21 mouse cellular contexts compared by ENCODE assay signal in genomic region chr1:61263466-61263865, GRCm38 (mm10).
DNase-seq lines count a peak whose midpoint lies in the region; ATAC-seq lines count a peak whose summit lies in the region.
"Had no signal": no experiment of that assay in that cellular context is flagged by ENCODE, and none has a peak within 500 bp of the region (broad histone marks: within the 10 kb centered on the region; RNA-seq: fewer than 3 reads in every experiment).

No protein-coding gene starts in this region.

- H3K27me3 ChIP-seq in heart, embryonic 14.5 days (ENCODE audit: control insufficient read depth, insufficient read depth, low read length) = no peaks in the 10 kb centered on the region
- no peaks in the 10 kb centered on the region for H3K27me3 ChIP-seq in kidney, embryonic 16.5 days (ENCODE audit: insufficient read depth, low read length)
- H3K27me3 ChIP-seq in neural tube, embryonic 13.5 days = no peaks in the 10 kb centered on the region
- H3K27me3 ChIP-seq in neural tube, embryonic 15.5 days (replicated peaks) = no peaks in the 10 kb centered on the region
- H3K27me3 ChIP-seq: liver, embryonic 15.5 days had no signal

- H3K36me3 ChIP-seq in heart, embryonic 14.5 days (ENCODE audit: control insufficient read depth, insufficient read depth, low read length) = no peaks in the 10 kb centered on the region
- H3K36me3 ChIP-seq in kidney, embryonic 16.5 days (ENCODE audit: insufficient read depth, low read length) = no peaks in the 10 kb centered on the region
- H3K36me3 ChIP-seq in neural tube, embryonic 13.5 days = no peaks in the 10 kb centered on the region
- H3K36me3 ChIP-seq in neural tube, embryonic 15.5 days = no peaks in the 10 kb centered on the region
- H3K36me3 ChIP-seq: embryonic facial prominence, embryonic 13.5 days; limb, embryonic 15.5 days; liver, embryonic 15.5 days had no signal

- H3K27ac ChIP-seq in heart, embryonic 14.5 days (replicated peaks in 1 of 2; ENCODE audit: control insufficient read depth in 1 of 2, insufficient read depth in 1 of 2, low read depth in 2 of 2, low read length in 2 of 2) = no peak overlapping the region
- H3K27ac ChIP-seq in kidney, embryonic 16.5 days (ENCODE audit: low read length) = no peak overlapping the region
- H3K27ac ChIP-seq in neural tube, embryonic 13.5 days (replicated peaks) = peak overlapping the region; percentile 61
- H3K27ac ChIP-seq in neural tube, embryonic 15.5 days (replicated peaks) = no peak overlapping the region
- H3K27ac ChIP-seq: embryonic facial prominence, embryonic 13.5 days; kidney, postnatal 0 days; layer of hippocampus, adult 2 months; limb, embryonic 15.5 days; liver, embryonic 15.5 days had no signal

- ATAC-seq in heart, embryonic 14.5 days (ENCODE audit: insufficient number of reproducible peaks, insufficient read depth, low FRiP score, low read depth) = no peak
- no peak for ATAC-seq in kidney, embryonic 16.5 days (ENCODE audit: low FRiP score, low TSS enrichment)
- 0 out of 2 replicates have a peak, but pooled peaks have one; percentile 19 for ATAC-seq in neural tube, embryonic 13.5 days (ENCODE audit: low read depth)
- ATAC-seq in neural tube, embryonic 15.5 days (ENCODE audit: low FRiP score) = no peak
- ATAC-seq: forebrain, embryonic 14.5 days; inflammation-experienced regulatory T-cells, adult 6 months; lung, postnatal 0 days had no signal

- H3K4me2 ChIP-seq in heart, embryonic 14.5 days (ENCODE audit: low read length) = peak overlapping the region; percentile 38
- H3K4me2 ChIP-seq in kidney, embryonic 16.5 days (replicated peaks; ENCODE audit: low read depth, low read length) = no peak overlapping the region; the same call in 1 of the 2 replicates
- no peak overlapping the region for H3K4me2 ChIP-seq in neural tube, embryonic 13.5 days
- H3K4me2 ChIP-seq in neural tube, embryonic 15.5 days = no peak overlapping the region
- H3K4me2 ChIP-seq: embryonic facial prominence, embryonic 13.5 days; limb, embryonic 15.5 days; liver, embryonic 15.5 days had no signal

- no peak overlapping the region for H3K9ac ChIP-seq in heart, embryonic 14.5 days (ENCODE audit: low read length)
- no peak overlapping the region for H3K9ac ChIP-seq in kidney, embryonic 16.5 days (replicated peaks; ENCODE audit: low read length)
- no peak overlapping the region for H3K9ac ChIP-seq in neural tube, embryonic 13.5 days
- no peak overlapping the region for H3K9ac ChIP-seq in neural tube, embryonic 15.5 days (replicated peaks)
- H3K9ac ChIP-seq: embryonic facial prominence, embryonic 13.5 days; limb, embryonic 15.5 days; liver, embryonic 15.5 days had no signal

- peaks cover 6 to 10% of the 10 kb centered on the region in 2 experiments for H3K4me1 ChIP-seq in heart, embryonic 14.5 days (ENCODE audit: control insufficient read depth in 2 of 2, insufficient read depth in 2 of 2, low read length in 2 of 2)
- H3K4me1 ChIP-seq in kidney, embryonic 16.5 days (ENCODE audit: insufficient read depth, low read length) = peaks cover 10% of the 10 kb centered on the region; the same call in 1 of the 2 replicates
- peaks cover 24% of the 10 kb centered on the region for H3K4me1 ChIP-seq in neural tube, embryonic 13.5 days (replicated peaks)
- peaks cover 21% of the 10 kb centered on the region for H3K4me1 ChIP-seq in neural tube, embryonic 15.5 days
- H3K4me1 ChIP-seq: liver, embryonic 15.5 days had no signal

- no peak overlapping the region for H3K4me3 ChIP-seq in heart, embryonic 14.5 days (ENCODE audit: control insufficient read depth in 1 of 2, insufficient read depth in 1 of 2, low read depth in 1 of 2, low read length in 2 of 2)
- no peak overlapping the region for H3K4me3 ChIP-seq in kidney, embryonic 16.5 days (ENCODE audit: low read length)
- no peak overlapping the region for H3K4me3 ChIP-seq in neural tube, embryonic 13.5 days
- no peak overlapping the region for H3K4me3 ChIP-seq in neural tube, embryonic 15.5 days (replicated peaks)
- H3K4me3 ChIP-seq: embryonic facial prominence, embryonic 13.5 days; layer of hippocampus, adult 2 months; limb, embryonic 15.5 days; liver, embryonic 15.5 days had no signal

- DNase-seq in embryo, embryonic 10 days (ENCODE audit: low spot score) = peak; percentile 26
- DNase-seq in embryo, embryonic 9.5 days (ENCODE audit: extremely low spot score) = no peak
- DNase-seq in heart, postnatal 4 days = no peak
- DNase-seq in kidney, postnatal 10 days = peak; percentile 7
- DNase-seq: adrenal gland, adult 2 months; cerebellum, adult 8-10 months; gastrocnemius, postnatal 25 days; layer of hippocampus, postnatal 36 days; thymus, postnatal 25 days had no signal

- 11% methylated on average over 10 of the region's 10 CpGs for WGBS in heart, embryonic 14.5 days
- WGBS in kidney, embryonic 16.5 days = 44% methylated on average over 10 of the region's 10 CpGs
- 54% methylated on average over 10 of the region's 10 CpGs for WGBS in neural tube, embryonic 13.5 days
- 37% methylated on average over 10 of the region's 10 CpGs for WGBS in neural tube, embryonic 15.5 days

- no peaks in the 10 kb centered on the region for H3K9me3 ChIP-seq in heart, embryonic 14.5 days (ENCODE audit: control insufficient read depth, low read length)
- H3K9me3 ChIP-seq in kidney, embryonic 16.5 days (ENCODE audit: low read length) = no peaks in the 10 kb centered on the region
- no peaks in the 10 kb centered on the region for H3K9me3 ChIP-seq in neural tube, embryonic 13.5 days
- no peaks in the 10 kb centered on the region for H3K9me3 ChIP-seq in neural tube, embryonic 15.5 days (replicated peaks)
- H3K9me3 ChIP-seq: embryonic facial prominence, embryonic 13.5 days; limb, embryonic 15.5 days; liver, embryonic 15.5 days had no signal

Comparison
In these comparisons a context has a peak if more than half of its experiments do, and no peak if none do; other contexts are left out.
1. DNase-seq: peak in embryo, embryonic 10 days (single experiment) and kidney, postnatal 10 days (single experiment); none in embryo, embryonic 9.5 days (single experiment) and heart, postnatal 4 days (single experiment).